Mouse (Mus musculus): Measurements from ENCODE around the gene Calcoco2. TPM values are rescaled to one million over a fixed set of nuclear protein-coding genes. Genes with fewer than 3 reads are reported as not detected.
A peak's percentile ranks its signal among the peaks of the same experiment; 100 is the strongest.

Calcoco2 gene
- total and polyA plus RNA-seq, 3 experiments = not detected

- TF ChIP-seq POLR2AphosphoS5 (IDR thresholded peaks at IDR 0.05; ENCODE audit: borderline replicate concordance, low read depth, low read length) (0 out of 2 replicates have a peak, but pooled peaks have one; percentile 57), ELF1 (IDR thresholded peaks at IDR 0.05; ENCODE audit: low read depth, low read length) (peak; percentile 91), TCF12 (IDR thresholded peaks at IDR 0.05; ENCODE audit: low read depth, low read length) (peak; percentile 76)
Measured at GRCm38 (mm10) chr11:96075509-96076220, 36.1 kb downstream of the Calcoco2 start, which contains the start of gene Atp5g1 (continued).

DNA sequence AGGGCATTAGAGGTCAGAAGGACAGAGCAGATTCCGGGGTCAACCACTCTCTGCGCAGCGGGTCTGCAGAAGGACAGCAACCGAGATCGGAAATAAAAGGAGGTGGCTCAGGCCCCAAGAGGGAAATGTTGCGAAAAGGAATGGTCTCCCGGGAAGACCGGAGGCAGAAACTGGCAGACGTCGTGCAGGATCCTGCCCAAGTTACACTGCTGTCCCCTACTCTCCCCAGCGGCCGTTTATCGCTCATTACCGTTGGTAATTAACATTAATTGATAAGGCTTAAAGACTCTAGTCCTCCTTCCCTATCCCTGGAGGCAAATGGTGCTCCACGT is 36.6 kb downstream of the Calcoco2 start:
- TF ChIP-seq MAZ (IDR thresholded peaks at IDR 0.05; ENCODE audit: low read depth, low read length) (0 out of 2 replicates have a peak, but pooled peaks have one; percentile 56), JUND (IDR thresholded peaks at IDR 0.05; ENCODE audit: low read depth, low read length) (no peak), MYB (IDR thresholded peaks at IDR 0.05; ENCODE audit: low read depth, low read length) (peak; percentile 78), CHD1 (IDR thresholded peaks at IDR 0.05; ENCODE audit: low read depth, low read length) (0 out of 2 replicates have a peak, but pooled peaks have one; percentile 11)
- peaks cover 10 to 31% of the 10 kb centered on the region in 2 experiments for H3K36me3 ChIP-seq (ENCODE audit: control insufficient read depth in 1 of 2, insufficient read depth in 2 of 2, low read length in 2 of 2)
- no peak for DNase-seq (ENCODE audit: low read depth, low spot score)
- peak overlapping the region; percentile 61 to 83 for H3K4me3 ChIP-seq (ENCODE audit: control insufficient read depth in 1 of 2, insufficient read depth in 1 of 2, low read depth in 2 of 2, low read length in 2 of 2)
- peak overlapping the region; percentile 81 for H3K9ac ChIP-seq (ENCODE audit: control insufficient read depth, low read depth, low read length, poor library complexity, severe bottlenecking)
- H3K27me3 ChIP-seq (ENCODE audit: control insufficient read depth in 1 of 2, insufficient read depth in 2 of 2, low read length in 2 of 2) = no peaks in the 10 kb centered on the region
- peaks cover 0 to 25% of the 10 kb centered on the region in 2 experiments; a peak in 3 of 4 replicates for H3K4me1 ChIP-seq (ENCODE audit: control insufficient read depth in 1 of 2, insufficient read depth in 2 of 2, low read length in 2 of 2)
- peaks cover 24% of the 10 kb centered on the region for H3K79me2 ChIP-seq (ENCODE audit: control insufficient read depth, insufficient read depth, low read length, poor library complexity)
- H3K9me3 ChIP-seq (replicated peaks; ENCODE audit: insufficient read depth, low read length) = no peaks in the 10 kb centered on the region
- H3K27ac ChIP-seq (ENCODE audit: control insufficient read depth, low read depth, low read length) = peak overlapping the region; percentile 69

DNA sequence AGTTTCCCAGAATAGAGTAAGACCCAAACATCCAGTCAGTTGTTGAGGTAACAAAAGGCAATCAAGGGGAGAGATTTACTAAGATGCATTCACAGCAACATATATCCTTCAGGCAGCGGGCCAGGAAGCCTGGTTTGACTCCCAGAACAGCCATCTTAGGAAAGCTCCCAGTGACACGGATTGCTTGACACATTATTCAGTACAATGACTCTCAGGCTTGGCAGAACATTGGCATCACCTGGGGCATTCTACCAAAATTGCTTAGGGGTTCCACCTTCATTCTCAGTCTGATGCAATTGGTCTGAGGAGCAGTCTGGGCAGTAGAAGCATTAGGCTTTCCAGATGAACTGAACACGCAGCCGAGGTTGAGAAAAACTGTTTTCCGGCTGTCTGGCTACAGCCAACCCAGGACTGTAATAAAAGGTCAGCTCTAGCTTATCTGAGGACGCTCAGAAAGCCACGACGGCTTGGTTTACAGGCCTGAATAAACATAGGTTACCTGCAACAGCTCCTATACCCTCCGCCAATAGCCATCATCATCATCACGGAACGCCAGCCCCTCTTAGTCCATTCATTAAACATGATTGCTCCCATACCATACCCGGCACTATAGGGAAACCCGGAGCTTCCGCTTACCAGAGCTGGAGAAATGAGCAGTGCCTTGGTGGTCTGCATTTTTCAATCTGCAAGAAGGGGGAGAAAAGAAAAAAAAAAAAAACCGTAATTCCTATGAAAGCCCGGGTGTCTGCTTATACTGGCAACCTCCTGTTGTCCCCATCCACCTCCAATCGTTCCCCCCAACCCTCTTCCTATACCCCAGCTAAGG is 37.2 kb downstream of the Calcoco2 start:
- H3K27me3 ChIP-seq (ENCODE audit: control insufficient read depth in 1 of 2, insufficient read depth in 2 of 2, low read length in 2 of 2) = no peaks in the 10 kb centered on the region
- peaks cover 0 to 25% of the 10 kb centered on the region in 2 experiments; a peak in 3 of 4 replicates for H3K4me1 ChIP-seq (ENCODE audit: control insufficient read depth in 1 of 2, insufficient read depth in 2 of 2, low read length in 2 of 2)
- peak overlapping the region; percentile 81 for H3K9ac ChIP-seq (ENCODE audit: control insufficient read depth, low read depth, low read length, poor library complexity, severe bottlenecking)
- H3K79me2 ChIP-seq (ENCODE audit: control insufficient read depth, insufficient read depth, low read length, poor library complexity) = peaks cover 24% of the 10 kb centered on the region
- peak overlapping the region; percentile 61 to 83 for H3K4me3 ChIP-seq (ENCODE audit: control insufficient read depth in 1 of 2, insufficient read depth in 1 of 2, low read depth in 2 of 2, low read length in 2 of 2)
- no peaks in the 10 kb centered on the region for H3K9me3 ChIP-seq (replicated peaks; ENCODE audit: insufficient read depth, low read length)
- H3K27ac ChIP-seq (ENCODE audit: control insufficient read depth, low read depth, low read length) = peak overlapping the region; percentile 69
- TF ChIP-seq POLR2A (IDR thresholded peaks at IDR 0.05; ENCODE audit: control insufficient read depth in 1 of 2, insufficient read depth in 1 of 2, low read depth in 1 of 2, low read length in 2 of 2, poor library complexity in 1 of 2) (no peak), TBP (IDR thresholded peaks at IDR 0.05; ENCODE audit: low read depth, low read length) (0 out of 2 replicates have a peak, but pooled peaks have one; percentile 23), CHD1 (IDR thresholded peaks at IDR 0.05; ENCODE audit: low read depth, low read length) (peak; percentile 82; the same call in 1 of the 2 replicates), TAL1 (IDR thresholded peaks at IDR 0.05; ENCODE audit: low read length) (peak; percentile 45), ZNF384 (IDR thresholded peaks at IDR 0.05; ENCODE audit: low read depth, low read length) (peak; percentile 55)
- peak; percentile 67 for DNase-seq (ENCODE audit: low read depth, low spot score)
- H3K36me3 ChIP-seq (ENCODE audit: control insufficient read depth in 1 of 2, insufficient read depth in 2 of 2, low read length in 2 of 2) = peaks cover 10 to 31% of the 10 kb centered on the region in 2 experiments
